Mouse (Mus musculus) G1E (cell line): ENCODE measurements around the gene Cul1. TPM values are rescaled to one million over a fixed set of nuclear protein-coding genes. Genes with fewer than 3 reads are reported as not detected.

ENCODE experiments used
- ATAC-seq: 2 replicates; pipeline ENCODE4 v1.8.0; 2016; ENCODE audit warnings: mild to moderate bottlenecking; ENCODE audit not compliant: insufficient number of reproducible peaks, poor library complexity, low FRiP score, severe bottlenecking; ENCODE audit errors: extremely low read depth
- DNase-seq: peaks from one replicate; pipeline ENCODE4 v3.0.0; 2012; ENCODE audit warnings: low spot score
- H3K27me3 ChIP-seq: 2 replicates; pipeline ENCODE4 v1.6.1; 2012; ENCODE audit warnings: mild to moderate bottlenecking, low read length, inconsistent platforms; ENCODE audit not compliant: insufficient read depth
- H3K36me3 ChIP-seq: replicated peaks from 2 replicates; pipeline ENCODE3; 2012; ENCODE audit warnings: mild to moderate bottlenecking, inconsistent platforms
- H3K4me1 ChIP-seq: 2 replicates; pipeline ENCODE4 v1.6.1; 2012; ENCODE audit warnings: low read depth, low read length, inconsistent platforms, mixed read lengths; ENCODE audit not compliant: insufficient read depth
- H3K4me3 ChIP-seq: 2 replicates; pipeline ENCODE4 v1.5.1; 2012; ENCODE audit warnings: low read depth, mild to moderate bottlenecking, inconsistent platforms, low read length, moderate library complexity, mixed read lengths
- H3K9me3 ChIP-seq: replicated peaks from 2 replicates; pipeline ENCODE4 v1.6.1; 2012; ENCODE audit warnings: inconsistent platforms
- CTCF ChIP-seq: IDR thresholded peaks from 2 replicates; pipeline ENCODE4 v1.5.1; 2012; ENCODE audit warnings: low read depth, low read length, inconsistent platforms, mixed read lengths
- GATA1 ChIP-seq: IDR thresholded peaks from 2 replicates; pipeline ENCODE4 v1.6.1; 2012; ENCODE audit warnings: borderline replicate concordance, low read length, inconsistent platforms, mixed read lengths
- GATA2 ChIP-seq: IDR thresholded peaks from 2 replicates; pipeline ENCODE4 v1.6.1; 2012; ENCODE audit warnings: low read depth, low read length, inconsistent platforms, borderline replicate concordance
- POLR2AphosphoS5 ChIP-seq: IDR thresholded peaks from 2 replicates; pipeline ENCODE4 v1.6.1; 2012; ENCODE audit warnings: low read depth, low read length, inconsistent platforms; ENCODE audit not compliant: insufficient replicate concordance
- TAL1 ChIP-seq: conservative IDR thresholded peaks from 2 replicates; pipeline ENCODE4 v1.6.1; 2012; ENCODE audit warnings: low read depth, low read length, inconsistent platforms, mixed read lengths
- polyA plus RNA-seq: library from polyadenylated mRNA; stranded (reverse); fragments of >175 nt; gene quantifications from 2 replicates; pipeline ENCODE4 v1.2.3, GENCODE M21; 2012
- total RNA-seq, 2 experiments: library from RNA; stranded (forward) in 1 of 2; stranded (reverse) in 1 of 2; fragments of 200-1000 nt in 1 of 2; fragments of >200 nt in 1 of 2; fragmentation: Nextera tagmentation in 1 of 2; gene quantifications; 2 replicates each; pipeline ENCODE4 v1.2.3; 2014 to 2017

Cul1 gene
- 184 and 203 TPM in 2 replicates for total RNA-seq (2014; fragmentation: Nextera tagmentation)
- total RNA-seq (2017): 144 and 150 TPM in 2 replicates
- polyA plus RNA-seq: 17.5 and 22.6 TPM in 2 replicates

GRCm38 (mm10) chr6:47453098-47453497 is at the start of gene Cul1:
Cul1 (plus strand) TSS chr6:47453398.
- H3K4me3 ChIP-seq: peak within 1 kb of the TSS; percentile 90

GRCm38 (mm10) chr6:47404419-47405382 is 48.5 kb upstream of the Cul1 start:
- no peak for TF ChIP-seq GATA2
- no peak for TF ChIP-seq POLR2AphosphoS5
- no peak for TF ChIP-seq GATA1
- TF ChIP-seq TAL1: no peak
- TF ChIP-seq CTCF: no peak
- Histone ChIP-seq H3K4me3 (no peak overlapping the region), H3K9me3 (no peaks in the 10 kb centered on the region), H3K36me3 (no peaks in the 10 kb centered on the region), H3K4me1 (no peaks in the 10 kb centered on the region), H3K27me3 (peaks cover 34% of the 10 kb centered on the region)
- no peak for DNase-seq
- no peak for ATAC-seq

More at GRCm38 (mm10) chr6:47453098-47453497, at the start of gene Cul1:
- Histone ChIP-seq H3K27me3 (no peaks in the 10 kb centered on the region), H3K4me1 (peaks cover 31% of the 10 kb centered on the region), H3K9me3 (no peaks in the 10 kb centered on the region), H3K36me3 (no peaks in the 10 kb centered on the region)
- ATAC-seq (no peak), DNase-seq (no peak)
- no peak for TF ChIP-seq POLR2AphosphoS5
- TF ChIP-seq TAL1: no peak
- no peak for TF ChIP-seq GATA2
- no peak for TF ChIP-seq CTCF
- no peak for TF ChIP-seq GATA1

- no peak for ATAC-seq
Measured at GRCm38 (mm10) chr6:47412886-47413606, 40.2 kb upstream of the Cul1 start.

GRCm38 (mm10) chr6:47413656-47414055 is 39.5 kb upstream of the Cul1 start:
- Histone ChIP-seq H3K27me3 (peaks cover 28% of the 10 kb centered on the region), H3K36me3 (no peaks in the 10 kb centered on the region), H3K4me1 (no peaks in the 10 kb centered on the region), H3K9me3 (no peaks in the 10 kb centered on the region), H3K4me3 (no peak overlapping the region)
- TF ChIP-seq TAL1 (no peak), GATA2 (no peak), CTCF (no peak)
- ATAC-seq (no peak), DNase-seq (no peak)

More at GRCm38 (mm10) chr6:47412886-47413606, 40.2 kb upstream of the Cul1 start:
- no peaks in the 10 kb centered on the region for H3K36me3 ChIP-seq
- DNase-seq: no peak
- peaks cover 31% of the 10 kb centered on the region for H3K27me3 ChIP-seq
- no peaks in the 10 kb centered on the region for H3K9me3 ChIP-seq
- H3K4me3 ChIP-seq: no peak overlapping the region
- no peak for TF ChIP-seq POLR2AphosphoS5
- TF ChIP-seq CTCF: no peak
- TF ChIP-seq TAL1: no peak
- no peaks in the 10 kb centered on the region for H3K4me1 ChIP-seq

GRCm38 (mm10) chr6:47418691-47419090 is 34.5 kb upstream of the Cul1 start:
- no peak for TF ChIP-seq POLR2AphosphoS5
- no peak for TF ChIP-seq CTCF
- no peak for TF ChIP-seq GATA2
- no peak for TF ChIP-seq GATA1
- TF ChIP-seq TAL1: no peak
- no peaks in the 10 kb centered on the region for H3K36me3 ChIP-seq
- H3K4me3 ChIP-seq: no peak overlapping the region
- ATAC-seq (no peak), DNase-seq (no peak)
- no peaks in the 10 kb centered on the region for H3K9me3 ChIP-seq
- H3K27me3 ChIP-seq: peaks cover 17% of the 10 kb centered on the region
- no peaks in the 10 kb centered on the region for H3K4me1 ChIP-seq

GRCm38 (mm10) chr6:47420156-47420555 is 33.0 kb upstream of the Cul1 start:
- DNase-seq (no peak), ATAC-seq (no peak)
- no peak for TF ChIP-seq GATA1
- no peak for TF ChIP-seq CTCF
- no peak for TF ChIP-seq POLR2AphosphoS5
- TF ChIP-seq GATA2: no peak
- no peak for TF ChIP-seq TAL1
- H3K4me3 ChIP-seq: no peak overlapping the region
- H3K27me3 ChIP-seq: peaks cover 15% of the 10 kb centered on the region
- no peaks in the 10 kb centered on the region for H3K4me1 ChIP-seq
- no peaks in the 10 kb centered on the region for H3K36me3 ChIP-seq
- no peaks in the 10 kb centered on the region for H3K9me3 ChIP-seq
